Mouse (Mus musculus) layer of hippocampus, postnatal 25 days (tissue): Measurements from ENCODE around the gene Ccdc194. TPM values are rescaled to one million over a fixed set of nuclear protein-coding genes. Genes with fewer than 3 reads are reported as not detected.
A peak's percentile ranks its signal among the peaks of the same experiment; 100 is the strongest.

Experiments
- DNase-seq, 2 experiments: peaks; one replicate each; pipeline ENCODE4 v3.0.0; 2022; ENCODE audit warnings: mixed read lengths in 2 of 2, low spot score in 1 of 2; ENCODE audit errors: extremely low spot score in 1 of 2
- total RNA-seq, 2 experiments: library from RNA; stranded (reverse); gene quantifications; 2 replicates each; pipeline ENCODE4 v1.2.3; 2021

Gene Ccdc194
- not detected for total RNA-seq

- no peak for DNase-seq
Measured at GRCm38 (mm10) chr8:71525226-71526050, at the start of gene Ccdc194. Ccdc194 (minus strand) TSS chr8:71525711.

GRCm38 (mm10) chr8:71575020-71575419 is 49.5 kb upstream of the Ccdc194 start:
- DNase-seq = no peak

- DNase-seq = no peak
Measured at GRCm38 (mm10) chr8:71574426-71574825, 48.9 kb upstream of the Ccdc194 start.

GRCm38 (mm10) chr8:71572847-71573633 is 47.5 kb upstream of the Ccdc194 start:
- DNase-seq = peak; percentile 63 to 75

GRCm38 (mm10) chr8:71572077-71572476 is 46.6 kb upstream of the Ccdc194 start:
- DNase-seq = no peak

- peak; percentile 87 to 90 for DNase-seq
Measured at GRCm38 (mm10) chr8:71570291-71570954, 44.9 kb upstream of the Ccdc194 start.

- DNase-seq = peak; percentile 63 to 76
Measured at GRCm38 (mm10) chr8:71569366-71570290, 44.1 kb upstream of the Ccdc194 start.

GRCm38 (mm10) chr8:71568941-71569340 is 43.4 kb upstream of the Ccdc194 start:
- no peak for DNase-seq

GRCm38 (mm10) chr8:71568387-71568937 is 43.0 kb upstream of the Ccdc194 start, which contains the start of gene Slc27a1:
Slc27a1 (plus strand) TSS chr8:71568882.
- DNase-seq = peak; percentile 52 to 67

GRCm38 (mm10) chr8:71567587-71567986 is 42.1 kb upstream of the Ccdc194 start:
- no peak for DNase-seq

GRCm38 (mm10) chr8:71566501-71566900 is 41.0 kb upstream of the Ccdc194 start, which contains the start of gene Nxnl1:
Nxnl1 (minus strand) TSS chr8:71566601.
- DNase-seq = no peak

GRCm38 (mm10) chr8:71563992-71564391 is 38.5 kb upstream of the Ccdc194 start:
- no peak for DNase-seq

GRCm38 (mm10) chr8:71562751-71563150 is 37.2 kb upstream of the Ccdc194 start:
- DNase-seq = peak; percentile 63 to 77

- peak in 1 of 2 experiments; percentile 67 for DNase-seq
Measured at GRCm38 (mm10) chr8:71561401-71561800, 35.9 kb upstream of the Ccdc194 start.

- no peak for DNase-seq
Measured at GRCm38 (mm10) chr8:71560765-71561164, 35.3 kb upstream of the Ccdc194 start.

GRCm38 (mm10) chr8:71560071-71560470 is 34.6 kb upstream of the Ccdc194 start:
- no peak for DNase-seq

- no peak for DNase-seq
Measured at GRCm38 (mm10) chr8:71558958-71559690, 33.6 kb upstream of the Ccdc194 start.

GRCm38 (mm10) chr8:71558071-71558957 is 32.8 kb upstream of the Ccdc194 start, which contains the start of gene Tmem221:
Tmem221 (minus strand) TSS chr8:71558871.
- DNase-seq = no peak
